Comparison of ENCODE assay signal across 17 mouse cellular contexts in the genomic region with DNA sequence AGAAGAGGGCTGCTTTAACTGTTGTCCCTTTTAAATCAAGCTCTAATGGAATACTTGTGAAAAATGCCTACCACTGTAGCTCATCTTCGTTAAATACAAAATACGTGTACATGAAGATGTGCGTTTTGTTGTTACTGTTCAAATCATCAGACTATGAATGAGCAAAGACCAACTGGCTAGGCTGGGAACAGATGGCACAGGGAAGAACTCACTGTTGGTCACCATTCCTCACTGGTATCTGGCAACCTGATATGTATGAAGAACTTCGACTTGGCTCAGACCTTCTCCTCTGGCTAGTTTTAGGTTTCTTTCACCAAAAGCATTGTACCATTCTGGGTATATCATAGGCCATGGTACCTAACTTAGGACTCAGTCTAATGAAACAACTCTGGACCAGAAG. TPM values are rescaled to one million over a fixed set of nuclear protein-coding genes. Genes with fewer than 3 reads are reported as not detected.
"Had no signal": no experiment of that assay in that cellular context is flagged by ENCODE, and none has a peak within 500 bp of the region (broad histone marks: within the 10 kb centered on the region; RNA-seq: fewer than 3 reads in every experiment).

No protein-coding gene starts in this region.

- DNase-seq: kidney, postnatal 4 days; lung, adult 2 months; lung, postnatal 36 days; right cerebral cortex, postnatal 14 days; thymus, postnatal 4 days had no signal

- H3K4me3 ChIP-seq: layer of hippocampus, adult 2 months; left cerebral cortex, adult 2 months; limb, embryonic 10.5 days; liver, embryonic 15.5 days; midbrain, embryonic 13.5 days had no signal

- H3K27ac ChIP-seq: kidney, postnatal 0 days; layer of hippocampus, adult 2 months; left cerebral cortex, adult 2 months; limb, embryonic 10.5 days; liver, embryonic 15.5 days; midbrain, embryonic 13.5 days had no signal

- H3K9me3 ChIP-seq: limb, embryonic 10.5 days; liver, embryonic 15.5 days; midbrain, embryonic 13.5 days had no signal

- H3K27me3 ChIP-seq: liver, embryonic 15.5 days; midbrain, embryonic 13.5 days had no signal

- H3K36me3 ChIP-seq: limb, embryonic 10.5 days; liver, embryonic 15.5 days; midbrain, embryonic 13.5 days had no signal

- ATAC-seq: lung, postnatal 0 days; midbrain, embryonic 13.5 days had no signal

- H3K4me1 ChIP-seq: limb, embryonic 10.5 days; liver, embryonic 15.5 days had no signal

RNA-seq across cellular contexts. Expression of gene Slc13a1, which starts 59.4 kb away (rescaled TPM):
- total RNA-seq: megakaryocyte progenitor cell, adult 5-6 weeks; midbrain, postnatal 0 days had no signal
- polyA plus RNA-seq: limb, embryonic 10.5 days; limb, embryonic 14.5 days; liver, embryonic 11.5 days; lung, adult 2 months; lung, postnatal 0 days; thymus, postnatal 0 days had no signal
